Mouse (Mus musculus) cortical plate, adult 2 months (tissue): ENCODE results near the gene Mrpl1.

Experiments
- CTCF ChIP-seq: fragments of 200-500 bp; IDR thresholded peaks from 2 replicates; pipeline ENCODE4 v1.5.1; 2011; ENCODE audit warnings: mild to moderate bottlenecking, control low read depth, low read length; ENCODE audit not compliant: insufficient read depth; ENCODE audit errors: extremely low read depth
- POLR2A ChIP-seq: fragments of 200-500 bp; IDR thresholded peaks from 2 replicates; pipeline ENCODE4 v1.6.1; 2011; ENCODE audit warnings: mild to moderate bottlenecking, low read length, control low read depth; ENCODE audit not compliant: insufficient read depth; ENCODE audit errors: extremely low read depth

- TF ChIP-seq CTCF = no peak
- no peak for TF ChIP-seq POLR2A
These were observed 19.5 kb upstream of the Mrpl1 start for GRCm38 (mm10) chr5:96189761-96190160.
